Mouse (Mus musculus): ENCODE data around the gene Arcn1. TPM values are rescaled to one million over a fixed set of nuclear protein-coding genes. Genes with fewer than 3 reads are reported as not detected.

Arcn1 gene
- polyA plus RNA-seq, 1 experiment from 2014 or later: 92.3 TPM

GRCm38 (mm10) chr9:44723008-44723407, 44.6 kb downstream of the Arcn1 start:
- H3K4me1 ChIP-seq (ENCODE audit: insufficient read depth, low read depth, low read length): peaks cover 11% of the 10 kb centered on the region

GRCm38 (mm10) chr9:44722575-44722974, 45.1 kb downstream of the Arcn1 start:
- Histone ChIP-seq H3K27me3 (replicated peaks; ENCODE audit: insufficient read depth, low read length) (no peaks in the 10 kb centered on the region), H3K27ac (ENCODE audit: low read length) (peak overlapping the region; percentile 76), H3K9me3 (ENCODE audit: low read length) (no peaks in the 10 kb centered on the region), H3K4me1 (ENCODE audit: insufficient read depth, low read depth, low read length) (peaks cover 11% of the 10 kb centered on the region), H3K4me2 (replicated peaks; ENCODE audit: low read depth, low read length) (no peak overlapping the region), H3K4me3 (ENCODE audit: low read depth, low read length) (no peak overlapping the region), H3K36me3 (ENCODE audit: insufficient read depth, low read length) (peaks cover 4% of the 10 kb centered on the region), H3K9ac (replicated peaks; ENCODE audit: low read depth) (no peak overlapping the region)
- TF ChIP-seq CTCF (IDR thresholded peaks at IDR 0.05) (no peak), EP300 (IDR thresholded peaks at IDR 0.05) (no peak)
- ATAC-seq (no peak), DNase-seq (ENCODE audit: low spot score) (no peak)
- 52% methylated on average over 7 of the region's 7 CpGs for WGBS

More at GRCm38 (mm10) chr9:44723008-44723407, 44.6 kb downstream of the Arcn1 start:
- peaks cover 4% of the 10 kb centered on the region for H3K36me3 ChIP-seq (ENCODE audit: insufficient read depth, low read length)
- TF ChIP-seq EP300 (IDR thresholded peaks at IDR 0.05): peak; percentile 79
- TF ChIP-seq CTCF (IDR thresholded peaks at IDR 0.05): no peak
- DNase-seq (ENCODE audit: low spot score) (peak; percentile 61), ATAC-seq (peak; percentile 47)
- no peaks in the 10 kb centered on the region for H3K27me3 ChIP-seq (replicated peaks; ENCODE audit: insufficient read depth, low read length)
- H3K9me3 ChIP-seq (ENCODE audit: low read length): no peaks in the 10 kb centered on the region
- WGBS: 31% methylated on average over 7 of the region's 7 CpGs
- peak overlapping the region; percentile 76 for H3K27ac ChIP-seq (ENCODE audit: low read length)
- H3K4me3 ChIP-seq (ENCODE audit: low read depth, low read length): no peak overlapping the region
- H3K9ac ChIP-seq (replicated peaks; ENCODE audit: low read depth): no peak overlapping the region
- H3K4me2 ChIP-seq (replicated peaks; ENCODE audit: low read depth, low read length): no peak overlapping the region

- H3K27ac ChIP-seq (ENCODE audit: low read length): 0 out of 2 replicates have a peak overlapping the region, but pooled peaks have one; percentile 14
- 0 out of 2 replicates have a peak overlapping the region, but pooled peaks have one; percentile 38 for H3K4me3 ChIP-seq (ENCODE audit: low read depth, low read length)
- H3K27me3 ChIP-seq (replicated peaks; ENCODE audit: insufficient read depth, low read length): no peaks in the 10 kb centered on the region
- peaks cover 11% of the 10 kb centered on the region for H3K4me1 ChIP-seq (ENCODE audit: insufficient read depth, low read depth, low read length)
- H3K4me2 ChIP-seq (replicated peaks; ENCODE audit: low read depth, low read length): no peak overlapping the region
- TF ChIP-seq EP300 (IDR thresholded peaks at IDR 0.05) (no peak), CTCF (IDR thresholded peaks at IDR 0.05) (no peak)
- DNase-seq (ENCODE audit: low spot score) (no peak), ATAC-seq (no peak)
- H3K9me3 ChIP-seq (ENCODE audit: low read length): no peaks in the 10 kb centered on the region
- WGBS: 87% methylated on average over 3 of the region's 3 CpGs
- peaks cover under 1% of the 10 kb centered on the region; the same call in 1 of the 2 replicates for H3K36me3 ChIP-seq (ENCODE audit: insufficient read depth, low read length)
- no peak overlapping the region for H3K9ac ChIP-seq (replicated peaks; ENCODE audit: low read depth)
Measured at GRCm38 (mm10) chr9:44721877-44722186, 45.8 kb downstream of the Arcn1 start.

- ATAC-seq (peak; percentile 78), DNase-seq (ENCODE audit: low spot score) (peak; percentile 93)
- Histone ChIP-seq H3K4me1 (ENCODE audit: insufficient read depth, low read depth, low read length) (peaks cover 11% of the 10 kb centered on the region), H3K4me3 (ENCODE audit: low read depth, low read length) (peak overlapping the region; percentile 38), H3K9me3 (ENCODE audit: low read length) (no peaks in the 10 kb centered on the region), H3K4me2 (replicated peaks; ENCODE audit: low read depth, low read length) (peak overlapping the region; percentile 78), H3K36me3 (ENCODE audit: insufficient read depth, low read length) (peaks cover under 1% of the 10 kb centered on the region; the same call in 1 of the 2 replicates), H3K9ac (replicated peaks; ENCODE audit: low read depth) (peak overlapping the region; percentile 32), H3K27ac (ENCODE audit: low read length) (no peak overlapping the region), H3K27me3 (replicated peaks; ENCODE audit: insufficient read depth, low read length) (no peaks in the 10 kb centered on the region)
- WGBS: 2% methylated on average over 34 of the region's 40 CpGs
- TF ChIP-seq CTCF (IDR thresholded peaks at IDR 0.05) (peak; percentile 53), EP300 (IDR thresholded peaks at IDR 0.05) (no peak)
Measured at GRCm38 (mm10) chr9:44721154-44721876, 46.3 kb downstream of the Arcn1 start.

GRCm38 (mm10) chr9:44720358-44721153, 47.1 kb downstream of the Arcn1 start:
- Histone ChIP-seq H3K9me3 (ENCODE audit: low read length) (no peaks in the 10 kb centered on the region), H3K9ac (replicated peaks; ENCODE audit: low read depth) (peak overlapping the region; percentile 32; the same call in 1 of the 2 replicates), H3K4me1 (ENCODE audit: insufficient read depth, low read depth, low read length) (peaks cover 11% of the 10 kb centered on the region), H3K4me2 (replicated peaks; ENCODE audit: low read depth, low read length) (peak overlapping the region; percentile 78), H3K4me3 (ENCODE audit: low read depth, low read length) (peak overlapping the region; percentile 38), H3K27ac (ENCODE audit: low read length) (no peak overlapping the region), H3K36me3 (ENCODE audit: insufficient read depth, low read length) (0 out of 2 replicates have a peak, but pooled peaks cover 4% of the 10 kb centered on the region), H3K27me3 (replicated peaks; ENCODE audit: insufficient read depth, low read length) (no peaks in the 10 kb centered on the region)
- ATAC-seq (no peak), DNase-seq (ENCODE audit: low spot score) (no peak)
- 23% methylated on average over 9 of the region's 9 CpGs for WGBS
- TF ChIP-seq EP300 (IDR thresholded peaks at IDR 0.05) (no peak), CTCF (IDR thresholded peaks at IDR 0.05) (no peak; the same call in 1 of the 2 replicates)
